Mouse (Mus musculus) intestine, postnatal 0 days (tissue): ENCODE results near the gene Mmd2. TPM values are rescaled to one million over a fixed set of nuclear protein-coding genes. Genes with fewer than 3 reads are reported as not detected.

ENCODE experiments used
- ATAC-seq: fragments of 200-750 bp; cut with Nextera tagmentation; 2 replicates; pipeline ENCODE4 v1.8.0; 2017; ENCODE audit warnings: mild to moderate bottlenecking, moderate TSS enrichment, moderate library complexity
- H3K27ac ChIP-seq: fragments of 300-500 bp; sonication (generic); 2 replicates; pipeline ENCODE4 v1.5.1; 2014; ENCODE audit warnings: mild to moderate bottlenecking, low read depth, low read length, moderate library complexity
- H3K27me3 ChIP-seq: fragments of 300-500 bp; sonication (generic); replicated peaks from 2 replicates; pipeline ENCODE4 v1.6.1; 2014; ENCODE audit warnings: low read length, mixed read lengths; ENCODE audit not compliant: control insufficient read depth, insufficient read depth
- H3K36me3 ChIP-seq: fragments of 300-500 bp; sonication (generic); 2 replicates; pipeline ENCODE4 v1.6.1; 2014; ENCODE audit warnings: mild to moderate bottlenecking, moderate library complexity; ENCODE audit not compliant: control insufficient read depth, insufficient read depth
- H3K4me1 ChIP-seq: fragments of 300-500 bp; sonication (generic); replicated peaks from 2 replicates; pipeline ENCODE4 v1.6.1; 2014; ENCODE audit warnings: antibody characterized with exemption, low read length, mixed read lengths; ENCODE audit not compliant: control insufficient read depth, insufficient read depth
- H3K4me2 ChIP-seq: fragments of 300-500 bp; sonication (generic); replicated peaks from 2 replicates; pipeline ENCODE4 v1.6.1; 2014; ENCODE audit warnings: low read depth, mild to moderate bottlenecking, moderate library complexity
- H3K4me3 ChIP-seq: fragments of 300-500 bp; sonication (generic); 2 replicates; pipeline ENCODE4 v1.5.1; 2014; ENCODE audit warnings: low read depth, low read length
- H3K9ac ChIP-seq: fragments of 300-500 bp; sonication (generic); 2 replicates; pipeline ENCODE4 v1.6.1; 2014; ENCODE audit warnings: mild to moderate bottlenecking, low read depth, low read length
- H3K9me3 ChIP-seq: fragments of 300-500 bp; sonication (generic); 2 replicates; pipeline ENCODE4 v1.6.1; 2016; ENCODE audit warnings: mixed run types; ENCODE audit not compliant: control insufficient read depth
- CTCF ChIP-seq: sonication (generic); IDR thresholded peaks from 2 replicates; pipeline ENCODE4 v1.5.1; 2016; ENCODE audit warnings: low read depth, mild to moderate bottlenecking, control low read depth, antibody characterized with exemption, moderate library complexity
- WGBS: fragments of 180-500 bp; shearing (Covaris S2); extraction: QIAGEN DNeasy Blood & Tissue Kit; methylation state at CpG from one replicate; pipeline ENCODE4 v1.1.7; 2014; 5-methylcytosine and 5-hydroxymethylcytosine counted together
- polyA plus RNA-seq: library from polyadenylated mRNA; unstranded; fragments of >200 nt; fragmentation: Nextera tagmentation; extraction: Ambion mirVana; gene quantifications from 2 replicates; pipeline ENCODE4 v1.2.1, GENCODE M21; 2015

Mmd2 gene
- polyA plus RNA-seq, 1 experiment from 2014 or later = 0.63 TPM

- WGBS = 76% methylated on average over 6 of the region's 6 CpGs
- no peaks in the 10 kb centered on the region for H3K4me1 ChIP-seq
- ATAC-seq = no peak
- no peak overlapping the region for H3K4me2 ChIP-seq
- H3K9me3 ChIP-seq = no peaks in the 10 kb centered on the region
- TF ChIP-seq CTCF = no peak
- no peak overlapping the region for H3K4me3 ChIP-seq
- H3K36me3 ChIP-seq = peaks cover 43% of the 10 kb centered on the region; the same call in 1 of the 2 replicates
- H3K9ac ChIP-seq = no peak overlapping the region
- H3K27me3 ChIP-seq = no peaks in the 10 kb centered on the region
- H3K27ac ChIP-seq = no peak overlapping the region
Measured at GRCm38 (mm10) chr5:142641331-142642051, 32.9 kb upstream of the Mmd2 start.

- H3K4me3 ChIP-seq = no peak overlapping the region
- H3K4me1 ChIP-seq = no peaks in the 10 kb centered on the region
- 62% methylated on average over 5 of the region's 5 CpGs for WGBS
- H3K36me3 ChIP-seq = peaks cover 44% of the 10 kb centered on the region; the same call in 1 of the 2 replicates
- no peak overlapping the region for H3K27ac ChIP-seq
- no peaks in the 10 kb centered on the region for H3K9me3 ChIP-seq
- no peaks in the 10 kb centered on the region for H3K27me3 ChIP-seq
- peak; percentile 71 for ATAC-seq
- TF ChIP-seq CTCF = no peak
- no peak overlapping the region for H3K9ac ChIP-seq
- H3K4me2 ChIP-seq = 0 out of 2 replicates have a peak overlapping the region, but pooled peaks have one; percentile 30
Measured at GRCm38 (mm10) chr5:142640088-142640487, 31.5 kb upstream of the Mmd2 start.

DNA sequence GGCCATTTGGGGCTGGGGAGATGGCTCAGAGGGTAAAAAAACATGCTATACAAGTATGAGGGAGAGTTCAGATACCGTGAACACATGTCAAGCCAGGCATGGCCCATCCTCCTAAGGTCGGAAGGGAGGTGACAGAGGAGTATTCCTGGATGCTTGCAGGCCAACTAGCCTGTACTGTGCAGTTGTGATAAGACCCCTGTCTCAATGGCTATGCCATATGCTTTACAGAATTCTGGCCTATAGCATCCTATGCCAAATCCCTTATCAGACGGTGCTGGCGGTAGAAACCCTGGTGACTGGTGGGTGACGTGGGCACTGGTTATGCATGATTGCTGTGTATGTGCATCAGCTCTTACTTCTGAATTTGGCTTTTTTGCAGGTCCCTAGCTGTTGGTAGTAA lies 29.2 kb upstream of the Mmd2 start:
- no peak overlapping the region for H3K4me2 ChIP-seq
- peaks cover 41% of the 10 kb centered on the region; the same call in 1 of the 2 replicates for H3K36me3 ChIP-seq
- WGBS = 87% methylated on average over 5 of the region's 5 CpGs
- no peak overlapping the region for H3K27ac ChIP-seq
- no peak for ATAC-seq
- H3K27me3 ChIP-seq = no peaks in the 10 kb centered on the region
- TF ChIP-seq CTCF = no peak
- H3K9me3 ChIP-seq = no peaks in the 10 kb centered on the region
- H3K9ac ChIP-seq = no peak overlapping the region
- H3K4me1 ChIP-seq = no peaks in the 10 kb centered on the region
- H3K4me3 ChIP-seq = no peak overlapping the region

DNA sequence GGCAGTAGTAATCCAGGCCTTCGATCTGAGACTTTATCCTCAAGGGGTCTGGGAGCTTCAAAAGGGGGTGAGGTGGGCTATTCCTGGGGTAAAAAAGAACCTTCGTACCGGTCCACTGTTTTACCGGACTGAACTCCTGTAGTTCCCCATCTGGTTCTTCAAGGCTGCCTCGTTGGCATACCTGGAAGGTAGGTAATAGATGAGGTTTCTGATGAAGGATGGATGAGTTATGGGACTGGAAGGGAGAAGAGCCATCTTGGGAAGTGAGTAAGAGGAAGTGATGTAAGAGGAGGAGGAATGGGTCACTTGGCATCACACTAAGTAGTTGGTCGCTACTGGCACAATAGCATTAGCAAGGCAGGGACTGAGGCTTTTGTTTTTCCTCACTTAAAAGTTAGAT lies 21.6 kb upstream of the Mmd2 start:
- Histone ChIP-seq H3K27ac (peak overlapping the region; percentile 83; the same call in 1 of the 2 replicates), H3K4me3 (peak overlapping the region; percentile 90), H3K4me2 (peak overlapping the region; percentile 95), H3K36me3 (peaks cover 10% of the 10 kb centered on the region; the same call in 1 of the 2 replicates), H3K9ac (peak overlapping the region; percentile 84), H3K9me3 (no peaks in the 10 kb centered on the region), H3K27me3 (no peaks in the 10 kb centered on the region), H3K4me1 (peaks cover 6% of the 10 kb centered on the region; the same call in 1 of the 2 replicates)
- no peak for TF ChIP-seq CTCF
- ATAC-seq = no peak
- WGBS = 6% methylated on average over 6 of the region's 6 CpGs

GRCm38 (mm10) chr5:142629663-142630025 lies 21.0 kb upstream of the Mmd2 start:
- Histone ChIP-seq H3K27ac (peak overlapping the region; percentile 83), H3K4me2 (peak overlapping the region; percentile 95), H3K4me3 (peak overlapping the region; percentile 90), H3K9me3 (no peaks in the 10 kb centered on the region), H3K36me3 (peaks cover 10% of the 10 kb centered on the region; the same call in 1 of the 2 replicates), H3K9ac (peak overlapping the region; percentile 84), H3K4me1 (peaks cover 6% of the 10 kb centered on the region; the same call in 1 of the 2 replicates), H3K27me3 (no peaks in the 10 kb centered on the region)
- ATAC-seq = no peak; the same call in 1 of the 2 replicates
- under 1% methylated on average over 41 of the region's 41 CpGs for WGBS
- TF ChIP-seq CTCF = no peak

DNA sequence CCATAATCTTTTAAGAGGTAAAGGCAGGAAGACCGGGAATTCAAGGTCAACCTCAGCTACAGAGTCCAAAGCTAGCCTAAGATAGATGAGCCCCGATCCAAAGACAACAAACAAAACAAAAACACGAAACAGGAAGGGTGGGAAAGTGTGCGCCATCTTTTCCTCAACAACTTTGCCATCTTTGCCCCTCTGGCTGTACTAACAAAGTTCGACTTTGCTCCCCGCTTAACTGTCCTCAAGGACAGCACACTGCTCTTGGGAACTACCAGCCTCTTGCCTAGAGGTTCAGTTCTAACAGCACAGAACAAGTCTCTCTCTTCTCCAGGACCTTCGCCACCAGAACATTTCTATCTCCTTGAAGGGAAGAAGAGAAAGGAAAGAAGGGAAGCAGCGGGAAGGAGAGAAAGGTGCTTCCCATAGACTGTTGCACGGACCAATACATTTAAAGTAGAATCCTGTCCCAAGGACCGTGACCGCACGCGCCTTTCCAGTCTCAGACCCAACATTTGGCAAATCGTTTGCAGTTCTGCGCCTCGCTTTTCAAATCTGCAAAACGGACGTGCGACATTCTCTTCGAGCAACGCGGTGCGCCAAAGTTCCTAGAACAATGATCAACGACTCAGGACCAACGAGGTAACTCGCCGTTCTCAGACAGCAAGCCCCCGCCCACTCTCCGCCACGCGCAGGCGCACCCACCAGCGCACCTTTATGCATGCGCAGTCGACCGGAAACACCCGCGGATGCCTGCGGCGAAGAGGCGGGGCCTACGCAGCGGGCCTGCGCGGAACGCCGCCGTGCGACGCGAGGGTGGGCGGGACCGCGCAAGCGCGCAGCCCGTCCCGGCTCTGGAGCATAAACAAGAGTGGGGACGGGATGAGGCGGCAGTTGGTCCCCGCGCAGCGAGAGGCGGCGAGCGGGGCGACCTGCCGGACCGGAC lies 20.4 kb upstream of the Mmd2 start:
- under 1% methylated on average over 67 of the region's 69 CpGs for WGBS
- H3K36me3 ChIP-seq = peaks cover 5% of the 10 kb centered on the region; the same call in 1 of the 2 replicates
- peak overlapping the region; percentile 83 for H3K27ac ChIP-seq
- H3K27me3 ChIP-seq = no peaks in the 10 kb centered on the region
- peak overlapping the region; percentile 90 for H3K4me3 ChIP-seq
- peak overlapping the region; percentile 84 for H3K9ac ChIP-seq
- TF ChIP-seq CTCF = no peak; the same call in 1 of the 2 replicates
- peak overlapping the region; percentile 95 for H3K4me2 ChIP-seq
- peak; percentile 97 for ATAC-seq
- no peaks in the 10 kb centered on the region for H3K9me3 ChIP-seq
- peaks cover 6% of the 10 kb centered on the region; the same call in 1 of the 2 replicates for H3K4me1 ChIP-seq
